Mouse (Mus musculus) CH12F3 (cell line): Measurements from ENCODE around the gene Atg10.
"Not testable (repeated sequence)": the region's sequence is repeated elsewhere in the genome, so short reads cannot be mapped to it uniquely, and the experiment has no call there.

Experiments
- in situ Hi-C: fragments of 300-500 bp; cut with MboI; formaldehyde crosslinking; loops from 2 replicates; pipeline ENCODE4 v1.14.3; 2020; ENCODE audit warnings: low sequenced_read_pairs

Atg10 gene

GRCm38 (mm10) chr13:91223587-91224437, at the start of gene Atg10:
TSS of gene Atg10 (minus strand) at chr13:91223968.
- in situ Hi-C loops, result no loop called here

GRCm38 (mm10) chr13:91252406-91252805, 28.6 kb upstream of the Atg10 start:
- in situ Hi-C loops, result no loop called here

DNA sequence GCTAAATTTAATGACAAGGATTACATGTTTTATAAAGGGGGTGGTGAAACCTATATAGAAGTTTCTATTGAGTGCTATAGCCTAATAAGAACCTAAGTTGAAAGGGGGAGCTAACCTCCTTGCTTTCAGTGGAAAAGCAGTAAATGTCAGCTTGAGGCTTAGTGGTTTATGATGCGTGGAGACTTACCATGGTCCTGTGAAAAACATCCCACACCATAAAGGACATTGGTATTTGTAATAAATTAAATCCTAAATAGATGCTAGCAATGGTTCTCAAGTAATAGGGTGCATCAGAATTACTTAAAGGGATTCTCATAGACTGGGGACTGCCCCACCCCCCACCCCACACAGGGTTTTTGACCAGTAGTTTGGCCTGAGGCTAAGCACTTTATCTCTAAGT, 27.9 kb upstream of the Atg10 start:
- in situ Hi-C loops, result no loop called here

DNA sequence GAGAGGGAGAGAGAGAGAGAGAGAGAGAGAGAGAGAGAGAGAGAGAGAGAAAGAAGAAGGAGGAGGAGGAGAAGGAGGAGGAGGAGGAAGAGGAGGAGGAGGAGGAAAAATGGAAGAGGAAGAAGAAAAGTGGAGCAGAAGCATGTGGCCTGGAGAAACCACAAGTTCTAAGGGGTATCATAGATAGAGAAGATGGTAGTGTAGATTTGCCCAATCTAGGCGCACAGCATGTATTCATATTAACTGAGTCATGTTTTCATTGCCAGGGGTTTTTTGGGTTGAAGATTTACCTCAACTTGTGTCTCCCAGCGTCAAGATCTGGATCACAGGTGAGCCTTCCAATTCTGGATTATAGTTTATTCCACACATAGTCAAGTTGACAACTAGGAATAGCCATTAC, 26.3 kb upstream of the Atg10 start:
- in situ Hi-C loops, result not testable (repeated sequence)

GRCm38 (mm10) chr13:91246472-91246871, 22.7 kb upstream of the Atg10 start:
- in situ Hi-C loops, result no loop called here

GRCm38 (mm10) chr13:91237976-91238375, 14.2 kb upstream of the Atg10 start:
- in situ Hi-C loops, result no loop called here

DNA sequence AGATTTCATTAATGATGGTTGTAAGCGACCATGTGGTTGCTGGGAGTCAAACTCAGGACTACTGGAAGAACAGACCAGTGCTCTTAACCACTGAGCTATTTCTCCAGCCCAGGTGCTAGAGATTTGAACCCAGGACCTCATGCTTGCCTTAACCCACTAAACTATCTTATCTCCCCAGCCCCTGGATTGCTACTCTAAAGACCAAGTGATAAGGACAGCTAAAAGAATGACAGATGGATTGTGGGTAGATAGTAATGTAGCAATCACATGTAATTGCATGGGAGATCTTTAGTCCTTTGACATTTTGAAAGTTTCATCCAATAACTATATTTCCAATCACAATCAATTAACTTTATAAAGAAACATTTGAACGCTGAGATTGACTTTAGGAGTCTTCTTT, 13.1 kb upstream of the Atg10 start:
- in situ Hi-C loops, result no loop called here

GRCm38 (mm10) chr13:91224438-91224814, 658 bp upstream of the Atg10 start:
- in situ Hi-C loops, result no loop called here

DNA sequence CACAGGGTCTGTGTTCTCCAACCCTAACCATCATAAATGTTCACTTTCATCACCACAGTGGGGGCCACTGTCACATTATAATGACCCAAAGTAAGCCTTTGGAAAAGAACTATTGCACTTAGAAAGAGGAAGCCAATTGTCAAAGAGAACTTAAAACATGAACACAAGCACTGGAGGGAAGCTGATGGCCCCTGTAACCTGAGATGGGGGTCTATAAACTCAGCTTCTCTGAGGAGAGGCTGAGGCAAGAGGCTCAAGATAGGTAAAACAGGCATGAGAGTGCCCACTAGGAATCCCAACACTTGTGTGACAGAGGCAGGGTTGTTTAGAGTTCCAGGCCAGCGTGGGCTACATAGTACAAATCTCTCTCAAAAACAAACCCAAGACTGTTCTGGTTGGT, 705 bp downstream of the Atg10 start:
- in situ Hi-C loops, result no loop called here

DNA sequence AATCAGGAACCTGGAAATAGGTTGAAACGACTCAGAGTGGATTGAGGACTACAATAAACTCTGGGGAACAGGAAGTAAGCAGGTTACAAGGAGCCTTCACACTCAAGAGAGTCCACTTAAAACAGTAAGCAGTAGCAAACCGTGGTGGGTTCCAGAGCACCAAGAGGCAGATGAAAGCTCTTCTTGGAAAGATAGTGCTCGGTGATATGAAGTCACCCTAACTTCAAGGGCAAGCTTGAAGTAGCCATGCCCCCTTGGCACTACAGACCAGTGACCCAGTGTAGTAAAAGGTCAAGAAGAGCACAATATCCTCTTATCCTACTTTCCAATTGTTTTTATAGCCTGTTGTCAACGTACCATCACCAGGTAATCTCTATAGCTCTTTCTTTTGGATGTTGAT, 2.1 kb downstream of the Atg10 start:
- in situ Hi-C loops, result no loop called here

DNA sequence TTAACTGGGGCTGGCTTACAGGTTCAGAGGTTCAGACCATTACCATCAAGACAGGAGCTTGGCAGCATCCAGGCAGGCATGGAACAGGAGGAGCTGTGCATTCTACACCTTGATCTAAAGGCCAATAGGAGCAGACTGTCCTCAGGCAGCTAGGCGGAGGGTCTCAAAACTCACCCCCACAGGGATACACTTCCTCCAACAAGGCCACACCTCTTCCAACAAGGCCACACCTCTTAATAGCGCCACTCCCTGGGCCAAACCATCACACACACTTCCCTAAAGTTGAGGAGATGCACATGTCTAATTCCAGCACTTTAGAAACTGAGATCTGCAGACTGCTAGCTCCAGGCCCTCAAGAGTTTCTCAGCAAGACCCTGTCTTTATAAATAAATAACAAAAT, 6.1 kb downstream of the Atg10 start:
- in situ Hi-C loops, result no loop called here

DNA sequence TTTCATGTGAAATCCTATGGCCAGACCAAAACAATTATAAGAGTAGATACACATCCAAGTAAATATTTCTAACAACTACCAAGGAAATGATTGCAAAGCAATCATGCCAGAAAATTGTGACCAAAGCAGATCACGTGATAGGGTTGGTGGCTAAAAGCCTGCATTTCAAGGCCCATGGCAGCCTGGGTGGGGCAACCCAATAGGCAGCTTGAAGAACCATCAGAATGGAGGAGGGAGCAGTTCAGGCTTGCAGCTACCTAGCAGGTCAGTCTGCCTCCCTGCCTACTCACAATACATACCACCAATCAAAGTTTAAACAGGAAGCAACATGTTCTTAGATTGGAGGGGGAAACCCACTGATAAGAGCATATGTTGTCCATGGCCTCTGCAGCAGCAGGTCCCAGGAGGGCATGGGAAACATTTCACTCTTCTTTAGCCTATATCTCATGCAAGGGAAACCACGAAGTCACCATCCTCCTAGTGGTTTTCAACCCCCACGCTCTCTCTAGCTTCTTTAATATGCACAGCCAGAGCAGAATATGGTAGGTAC, 7.0 kb downstream of the Atg10 start:
- in situ Hi-C loops, result no loop called here

DNA sequence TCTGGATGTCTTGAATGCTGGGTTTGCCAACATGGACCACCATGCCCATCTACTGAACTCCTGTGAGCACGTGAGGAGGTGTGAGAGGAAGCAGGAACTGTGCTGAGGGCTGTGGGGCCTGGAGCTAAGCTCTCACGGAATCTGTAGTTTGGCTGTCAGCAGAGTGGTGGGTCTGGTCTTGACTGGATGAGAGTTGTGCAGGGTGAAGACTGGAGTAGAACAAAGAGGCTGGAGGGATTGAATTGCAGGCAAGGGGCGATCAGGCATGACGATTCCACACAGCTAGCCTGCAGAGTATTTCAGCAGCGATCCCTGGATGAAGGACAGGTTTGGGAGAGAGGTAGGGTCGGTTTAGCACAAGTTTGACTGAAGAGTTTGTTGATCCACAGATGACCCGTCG, 10.8 kb downstream of the Atg10 start:
- in situ Hi-C loops, result no loop called here

- in situ Hi-C loops, result no loop called here
These were observed 17.5 kb downstream of the Atg10 start for GRCm38 (mm10) chr13:91206237-91206636.

- in situ Hi-C loops, result no loop called here
These were observed 21.2 kb downstream of the Atg10 start for GRCm38 (mm10) chr13:91202564-91202963.

- in situ Hi-C loops, result no loop called here
These were observed 36.2 kb downstream of the Atg10 start for GRCm38 (mm10) chr13:91187378-91188234.

- in situ Hi-C loops, result no loop called here
These were observed 38.4 kb downstream of the Atg10 start for GRCm38 (mm10) chr13:91185248-91185867.

- in situ Hi-C loops, result no loop called here
These were observed 39.5 kb downstream of the Atg10 start for GRCm38 (mm10) chr13:91184226-91184625.

GRCm38 (mm10) chr13:91180364-91180763, 43.4 kb downstream of the Atg10 start:
- in situ Hi-C loops, result no loop called here

- in situ Hi-C loops, result no loop called here
These were observed 44.4 kb downstream of the Atg10 start for GRCm38 (mm10) chr13:91179174-91179899.
